8 mouse cellular contexts compared by ENCODE assay signal in the genomic region with DNA sequence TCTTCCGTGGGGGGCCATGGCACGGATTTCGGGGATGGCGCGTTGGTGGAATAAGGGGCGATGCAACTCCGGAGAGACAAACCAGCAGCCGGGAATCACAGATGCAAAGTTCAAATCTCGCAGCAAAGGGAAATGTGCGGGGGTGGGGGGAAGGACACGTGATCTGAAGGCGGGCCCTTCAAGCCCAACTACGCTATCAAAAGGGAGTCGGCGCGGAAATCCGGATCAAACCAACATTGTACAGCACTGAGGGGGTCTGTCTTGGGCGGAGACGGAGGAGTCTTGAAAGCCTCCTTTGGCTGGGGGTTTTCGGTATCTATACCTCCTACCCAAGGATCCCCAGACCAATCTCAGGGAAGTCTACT. TPM values are rescaled to one million over a fixed set of nuclear protein-coding genes. Genes with fewer than 3 reads are reported as not detected.
DNase-seq lines count a peak whose midpoint lies in the region; ATAC-seq lines count a peak whose summit lies in the region.

A gene (minus strand): TSS at position 202 of the 365 bp plus-strand sequence.

- no peaks in the 10 kb centered on the region for H3K9me3 ChIP-seq in megakaryocyte, embryonic 14.5 days

- H3K36me3 ChIP-seq in megakaryocyte, embryonic 14.5 days (replicated peaks; ENCODE audit: low read length) = peaks cover 32% of the 10 kb centered on the region

- DNase-seq in ZHBTc4 (ENCODE audit: low read depth, low spot score) = peak; percentile 98
- peak; percentile 29 to 35 for DNase-seq in gastrocnemius, adult 8-10 months (ENCODE audit: low spot score in 2 of 2)
- peak; percentile 90 for DNase-seq in hindlimb bud, embryonic 11.5 days (ENCODE audit: extremely low spot score, low read depth, low spot score)
- DNase-seq in left cerebral cortex, adult 8-10 months (ENCODE audit: low spot score in 2 of 2) = peak; percentile 69 to 83
- DNase-seq in right cerebral cortex, postnatal 10 days (ENCODE audit: low spot score in 2 of 2) = peak; percentile 96
- peak; percentile 70 for DNase-seq in urinary bladder, postnatal 25 days (ENCODE audit: low spot score)

- H3K4me1 ChIP-seq in megakaryocyte, embryonic 14.5 days = peaks cover 29% of the 10 kb centered on the region

- H3K4me3 ChIP-seq in megakaryocyte, embryonic 14.5 days (replicated peaks) = peak within 1 kb of the TSS; percentile 97

- peak; percentile 88 for ATAC-seq in common myeloid progenitor, adult 5-6 weeks (replicated peaks; ENCODE audit: low read depth, poor library complexity, severe bottlenecking)

- H3K27me3 ChIP-seq in megakaryocyte, embryonic 14.5 days (replicated peaks) = no peaks in the 10 kb centered on the region

RNA-seq across cellular contexts. Expression of the gene that starts here (rescaled TPM):
- 74.6 and 105 TPM in 2 replicates for total RNA-seq in common myeloid progenitor, adult 5-6 weeks (2017)
- total RNA-seq in gastrocnemius, adult 8-10 months (2022) = 10 to 100 TPM; 13.4 to 19.9 (median 16.4) TPM
- 10 to 100 TPM; 31.1 to 43.1 (median 34.4) TPM for total RNA-seq in left cerebral cortex, adult 8-10 months (2022)
- 72.9 and 130 TPM in 2 replicates for polyA plus RNA-seq in megakaryocyte, embryonic 14.5 days (2012; ENCODE audit: insufficient read depth, low replicate concordance)

Comparison
In these comparisons a context has a peak if more than half of its experiments do, and no peak if none do; other contexts are left out.
1. Peak in every context shown above with its lines: DNase-seq, ATAC-seq and H3K4me3 ChIP-seq.
2. DNase-seq: peak in every context shown above with its lines; median percentile 98 in ZHBTc4; 96 in right cerebral cortex, postnatal 10 days; 90 in hindlimb bud, embryonic 11.5 days; 76 in left cerebral cortex, adult 8-10 months; 70 in urinary bladder, postnatal 25 days; 32 in gastrocnemius, adult 8-10 months.